In genomic region chr17:57195326-57196010, GRCm38 (mm10) we compare ENCODE assay signal across 36 mouse cellular contexts. TPM values are rescaled to one million over a fixed set of nuclear protein-coding genes. Genes with fewer than 3 reads are reported as not detected.
DNase-seq lines count a peak whose midpoint lies in the region; ATAC-seq and TF ChIP-seq lines count a peak whose summit lies in the region.
"Had no signal": no experiment of that assay in that cellular context is flagged by ENCODE, and none has a peak within 500 bp of the region (broad histone marks: within the 10 kb centered on the region; RNA-seq: fewer than 3 reads in every experiment).

No protein-coding gene starts in this region.

- 0 out of 2 replicates have a peak, but pooled peaks have one; percentile 16 for ATAC-seq in liver, embryonic 15.5 days (ENCODE audit: insufficient read depth)
- ATAC-seq in liver, embryonic 12.5 days: no peak
- peak; percentile 71 for ATAC-seq in liver, postnatal 0 days
- ATAC-seq in hindbrain, embryonic 16.5 days: no peak
- ATAC-seq: forebrain, embryonic 16.5 days; midbrain, embryonic 15.5 days; Patski had no signal

- peak; percentile 49; the same call in 1 of the 2 replicates for TF ChIP-seq EP300 in liver, postnatal 0 days (IDR thresholded peaks at IDR 0.05; ENCODE audit: low read depth)

- H3K9me3 ChIP-seq in liver, embryonic 15.5 days (replicated peaks): no peaks in the 10 kb centered on the region
- H3K9me3 ChIP-seq in liver, embryonic 12.5 days (replicated peaks): no peaks in the 10 kb centered on the region
- H3K9me3 ChIP-seq in liver, postnatal 0 days (ENCODE audit: low read length): no peaks in the 10 kb centered on the region
- H3K9me3 ChIP-seq in hindbrain, embryonic 16.5 days (ENCODE audit: control insufficient read depth, low read length): no peaks in the 10 kb centered on the region
- H3K9me3 ChIP-seq: embryonic facial prominence, embryonic 13.5 days; G1E; hindbrain, embryonic 13.5 days; midbrain, embryonic 10.5 days; midbrain, embryonic 15.5 days; stomach, embryonic 15.5 days had no signal

- 52% methylated on average over 8 of the region's 8 CpGs for WGBS in liver, embryonic 15.5 days (ENCODE audit: insufficient replicate concordance)
- WGBS in liver, embryonic 12.5 days (ENCODE audit: insufficient replicate concordance): 71% methylated on average over 8 of the region's 8 CpGs
- 48% methylated on average over 8 of the region's 8 CpGs for WGBS in liver, postnatal 0 days (ENCODE audit: insufficient replicate concordance)
- WGBS in hindbrain, embryonic 16.5 days: 88% methylated on average over 8 of the region's 8 CpGs

- no peak overlapping the region for H3K9ac ChIP-seq in liver, embryonic 15.5 days
- no peak overlapping the region for H3K9ac ChIP-seq in liver, embryonic 12.5 days
- no peak overlapping the region for H3K9ac ChIP-seq in liver, postnatal 0 days (replicated peaks)
- no peak overlapping the region for H3K9ac ChIP-seq in hindbrain, embryonic 16.5 days (ENCODE audit: low read depth, low read length)
- H3K9ac ChIP-seq: embryonic facial prominence, embryonic 13.5 days; hindbrain, embryonic 13.5 days; midbrain, embryonic 15.5 days; stomach, embryonic 15.5 days had no signal

- peak; percentile 71 for DNase-seq in heart, adult 11 months
- no peak for DNase-seq in heart, adult 8-10 months (ENCODE audit: low spot score)
- DNase-seq in forelimb bud, embryonic 11.5 days (ENCODE audit: low read depth, low spot score): peak; percentile 27
- DNase-seq in liver, postnatal 0 days: no peak
- DNase-seq in kidney, adult 9 months: no peak
- DNase-seq: adrenal gland, postnatal 14 days; cerebellum, adult 18-20 months; cerebellum, postnatal 25 days; gastrocnemius, postnatal 10 days; heart, postnatal 36 days; kidney, adult 2 months; kidney, postnatal 4 days; layer of hippocampus, postnatal 36 days; lung, adult 2 months; lung, postnatal 14 days; right cerebral cortex, postnatal 25 days had no signal

- no peak for TF ChIP-seq CTCF in liver, postnatal 0 days (IDR thresholded peaks at IDR 0.05; ENCODE audit: low read depth)

- H3K36me3 ChIP-seq in liver, embryonic 15.5 days (replicated peaks): no peaks in the 10 kb centered on the region
- no peaks in the 10 kb centered on the region for H3K36me3 ChIP-seq in liver, embryonic 12.5 days
- H3K36me3 ChIP-seq in liver, postnatal 0 days (replicated peaks; ENCODE audit: insufficient read depth, low read length): no peaks in the 10 kb centered on the region
- no peaks in the 10 kb centered on the region for H3K36me3 ChIP-seq in hindbrain, embryonic 16.5 days (ENCODE audit: control insufficient read depth, insufficient read depth, low read length)
- H3K36me3 ChIP-seq: embryonic facial prominence, embryonic 13.5 days; G1E; hindbrain, embryonic 13.5 days; midbrain, embryonic 10.5 days; midbrain, embryonic 15.5 days; stomach, embryonic 15.5 days had no signal

- H3K4me2 ChIP-seq in liver, embryonic 15.5 days: no peak overlapping the region
- no peak overlapping the region for H3K4me2 ChIP-seq in liver, embryonic 12.5 days
- H3K4me2 ChIP-seq in liver, postnatal 0 days (ENCODE audit: low read depth, low read length): no peak overlapping the region
- no peak overlapping the region for H3K4me2 ChIP-seq in hindbrain, embryonic 16.5 days (ENCODE audit: low read length)
- H3K4me2 ChIP-seq: embryonic facial prominence, embryonic 13.5 days; heart, embryonic 11.5 days; hindbrain, embryonic 13.5 days; midbrain, embryonic 15.5 days; stomach, embryonic 15.5 days had no signal

- H3K4me3 ChIP-seq in liver, embryonic 15.5 days (replicated peaks): no peak overlapping the region
- H3K4me3 ChIP-seq in liver, embryonic 12.5 days: no peak overlapping the region
- H3K4me3 ChIP-seq in liver, postnatal 0 days (ENCODE audit: low read depth, low read length): no peak overlapping the region
- no peak overlapping the region for H3K4me3 ChIP-seq in hindbrain, embryonic 16.5 days (ENCODE audit: low read length)
- H3K4me3 ChIP-seq: embryonic facial prominence, embryonic 13.5 days; erythroblast, embryonic 14.5 days; hindbrain, embryonic 13.5 days; midbrain, embryonic 10.5 days; midbrain, embryonic 15.5 days; stomach, embryonic 15.5 days had no signal

- no peaks in the 10 kb centered on the region for H3K27me3 ChIP-seq in liver, embryonic 15.5 days
- H3K27me3 ChIP-seq in liver, embryonic 12.5 days (replicated peaks): no peaks in the 10 kb centered on the region
- H3K27me3 ChIP-seq in liver, postnatal 0 days (ENCODE audit: insufficient read depth, low read length): no peaks in the 10 kb centered on the region
- no peaks in the 10 kb centered on the region for H3K27me3 ChIP-seq in hindbrain, embryonic 16.5 days (replicated peaks; ENCODE audit: control insufficient read depth, insufficient read depth, low read length)
- H3K27me3 ChIP-seq: embryonic facial prominence, embryonic 13.5 days; hindbrain, embryonic 13.5 days; midbrain, embryonic 15.5 days; stomach, embryonic 15.5 days had no signal

- no peak overlapping the region for H3K27ac ChIP-seq in liver, embryonic 15.5 days (replicated peaks)
- no peak overlapping the region for H3K27ac ChIP-seq in liver, embryonic 12.5 days
- H3K27ac ChIP-seq in liver, postnatal 0 days (ENCODE audit: low read depth): peak overlapping the region; percentile 45; the same call in 1 of the 2 replicates
- no peak overlapping the region for H3K27ac ChIP-seq in hindbrain, embryonic 16.5 days (ENCODE audit: low read depth, low read length)
- H3K27ac ChIP-seq: embryonic facial prominence, embryonic 13.5 days; hindbrain, embryonic 13.5 days; kidney, postnatal 0 days; midbrain, embryonic 10.5 days; midbrain, embryonic 15.5 days; stomach, embryonic 15.5 days had no signal

- peaks cover 21% of the 10 kb centered on the region for H3K4me1 ChIP-seq in liver, embryonic 15.5 days (replicated peaks)
- H3K4me1 ChIP-seq in liver, embryonic 12.5 days: no peaks in the 10 kb centered on the region
- H3K4me1 ChIP-seq in liver, postnatal 0 days (ENCODE audit: insufficient read depth): peaks cover 14% of the 10 kb centered on the region
- H3K4me1 ChIP-seq in hindbrain, embryonic 16.5 days (ENCODE audit: control insufficient read depth, insufficient read depth, low read depth, low read length): no peaks in the 10 kb centered on the region
- H3K4me1 ChIP-seq: embryonic facial prominence, embryonic 13.5 days; hindbrain, embryonic 13.5 days; midbrain, embryonic 10.5 days; midbrain, embryonic 15.5 days; stomach, embryonic 15.5 days had no signal

RNA-seq across cellular contexts. Expression of gene Tnfsf14, which starts 1.5 kb away (rescaled TPM):
- total RNA-seq in heart, adult 8-10 months (2022): under 1 TPM in 1 of 4 experiments, not detected in 3; 0.20 TPM
- polyA plus RNA-seq in liver, embryonic 15.5 days (2015; fragmentation: Nextera tagmentation; extraction: Ambion mirVana): 1.3 and 1.4 TPM in 2 replicates
- 1.6 and 1.7 TPM in 2 replicates for polyA plus RNA-seq in liver, embryonic 12.5 days (2016; fragmentation: Nextera tagmentation; extraction: Ambion mirVana)
- polyA plus RNA-seq in liver, postnatal 0 days (2015; fragmentation: Nextera tagmentation; extraction: Ambion mirVana): 1.7 and 1.9 TPM in 2 replicates
- polyA plus RNA-seq in hindbrain, embryonic 16.5 days (2015; fragmentation: Nextera tagmentation; extraction: Ambion mirVana): not detected in 2 replicates
- total RNA-seq: heart, postnatal 36 days; layer of hippocampus, postnatal 36 days; left cerebral cortex, postnatal 10 days had no signal
- polyA plus RNA-seq: embryonic facial prominence, embryonic 13.5 days; forebrain, embryonic 16.5 days; midbrain, embryonic 15.5 days; Patski had no signal

RNA-seq across cellular contexts. Expression of gene C3, which starts 32.5 kb away (rescaled TPM):
- 100 to 1,000 TPM in 2 of 4 experiments, 10 to 100 TPM in 2; 65.8 to 155 (median 120) TPM for total RNA-seq in heart, adult 8-10 months (2022)
- polyA plus RNA-seq in liver, embryonic 15.5 days (2015; fragmentation: Nextera tagmentation; extraction: Ambion mirVana): 369 and 468 TPM in 2 replicates
- polyA plus RNA-seq in liver, embryonic 12.5 days (2016; fragmentation: Nextera tagmentation; extraction: Ambion mirVana): 95.1 and 100 TPM in 2 replicates
- 1,136 and 1,364 TPM in 2 replicates for polyA plus RNA-seq in liver, postnatal 0 days (2015; fragmentation: Nextera tagmentation; extraction: Ambion mirVana)
- 2.1 TPM in 2 replicates for polyA plus RNA-seq in hindbrain, embryonic 16.5 days (2015; fragmentation: Nextera tagmentation; extraction: Ambion mirVana)
- polyA plus RNA-seq: forebrain, embryonic 11.5 days; midbrain, embryonic 10.5 days had no signal

RNA-seq across cellular contexts. Expression of gene Cd70, which starts 45.9 kb away (rescaled TPM):
- not detected for total RNA-seq in heart, adult 8-10 months (2022)
- polyA plus RNA-seq in liver, embryonic 15.5 days (2015; fragmentation: Nextera tagmentation; extraction: Ambion mirVana): not detected in 2 replicates
- not detected in 2 replicates for polyA plus RNA-seq in liver, embryonic 12.5 days (2016; fragmentation: Nextera tagmentation; extraction: Ambion mirVana)
- polyA plus RNA-seq in liver, postnatal 0 days (2015; fragmentation: Nextera tagmentation; extraction: Ambion mirVana): not detected in 2 replicates
- polyA plus RNA-seq in hindbrain, embryonic 16.5 days (2015; fragmentation: Nextera tagmentation; extraction: Ambion mirVana): 1.9 and 2.1 TPM in 2 replicates
- total RNA-seq: adrenal gland, postnatal 14 days; G1E; gastrocnemius, postnatal 10 days; granulocyte monocyte progenitor cell, adult 5-6 weeks; heart, postnatal 36 days; left cerebral cortex, postnatal 10 days; megakaryocyte progenitor cell, adult 5-6 weeks; neutrophil, adult 5-6 weeks had no signal
- polyA plus RNA-seq: embryonic facial prominence, embryonic 13.5 days; erythroblast, embryonic 14.5 days; forebrain, embryonic 11.5 days; forebrain, embryonic 16.5 days; G1E; heart, embryonic 11.5 days; kidney, postnatal 0 days; limb, embryonic 11.5 days; lung, adult 2 months; midbrain, embryonic 10.5 days; Patski had no signal

RNA-seq across cellular contexts. Expression of gene Gpr108, which starts 52.8 kb away (rescaled TPM):
- total RNA-seq in heart, adult 8-10 months (2022): 10 to 100 TPM; 29.1 to 35.0 (median 31.0) TPM
- polyA plus RNA-seq in liver, embryonic 15.5 days (2015; fragmentation: Nextera tagmentation; extraction: Ambion mirVana): 11.9 and 12.0 TPM in 2 replicates
- 18.2 and 18.4 TPM in 2 replicates for polyA plus RNA-seq in liver, embryonic 12.5 days (2016; fragmentation: Nextera tagmentation; extraction: Ambion mirVana)
- polyA plus RNA-seq in liver, postnatal 0 days (2015; fragmentation: Nextera tagmentation; extraction: Ambion mirVana): 9.0 and 9.2 TPM in 2 replicates
- 22.8 and 24.2 TPM in 2 replicates for polyA plus RNA-seq in hindbrain, embryonic 16.5 days (2015; fragmentation: Nextera tagmentation; extraction: Ambion mirVana)

RNA-seq across cellular contexts. Expression of gene Trip10, which starts 53.8 kb away (rescaled TPM):
- total RNA-seq in heart, adult 8-10 months (2022): 100 to 1,000 TPM; 117 to 154 (median 134) TPM
- polyA plus RNA-seq in liver, embryonic 15.5 days (2015; fragmentation: Nextera tagmentation; extraction: Ambion mirVana): 8.1 and 9.8 TPM in 2 replicates
- 14.7 and 15.3 TPM in 2 replicates for polyA plus RNA-seq in liver, embryonic 12.5 days (2016; fragmentation: Nextera tagmentation; extraction: Ambion mirVana)
- 9.3 TPM in 2 replicates for polyA plus RNA-seq in liver, postnatal 0 days (2015; fragmentation: Nextera tagmentation; extraction: Ambion mirVana)
- 10.1 and 11.6 TPM in 2 replicates for polyA plus RNA-seq in hindbrain, embryonic 16.5 days (2015; fragmentation: Nextera tagmentation; extraction: Ambion mirVana)

Comparison
In these comparisons a context has a peak if more than half of its experiments do, and no peak if none do; other contexts are left out.
1. DNase-seq: peak in heart, adult 11 months (single experiment) and forelimb bud, embryonic 11.5 days (single experiment); none in heart, adult 8-10 months (single experiment), liver, postnatal 0 days (single experiment) and kidney, adult 9 months (single experiment).
2. ATAC-seq: peak in liver, embryonic 15.5 days (single experiment) and liver, postnatal 0 days (single experiment); none in liver, embryonic 12.5 days (single experiment) and hindbrain, embryonic 16.5 days (single experiment).
3. RNA of gene C3, which starts 32.5 kb away (polyA plus RNA-seq): 1,136 to 1,364 TPM in liver, postnatal 0 days, 369 to 468 TPM in liver, embryonic 15.5 days and 95.1 to 100 TPM in liver, embryonic 12.5 days; 2.1 TPM in hindbrain, embryonic 16.5 days; every median in the first group is over 10 times any median in the second.